Mouse (Mus musculus) heart, postnatal 36 days (tissue): Measurements from ENCODE around the gene Cnga1. TPM values are rescaled to one million over a fixed set of nuclear protein-coding genes. Genes with fewer than 3 reads are reported as not detected.
A peak's percentile ranks its signal among the peaks of the same experiment; 100 is the strongest.

Experiments used
- DNase-seq, 2 experiments: peaks; one replicate each; pipeline ENCODE4 v3.0.0; 2021 to 2022
- intact Hi-C: fragments of 180-260 bp; cut with DNase I; formaldehyde crosslinking; loops from one replicate; pipeline ENCODE4 v1.15.1; 2025
- total RNA-seq, 2 experiments: library from RNA; stranded (reverse); gene quantifications; 2 replicates each; pipeline ENCODE4 v1.2.3; 2021

Gene Cnga1
- total RNA-seq, 2 experiments from 2014 or later, result not detected

DNA sequence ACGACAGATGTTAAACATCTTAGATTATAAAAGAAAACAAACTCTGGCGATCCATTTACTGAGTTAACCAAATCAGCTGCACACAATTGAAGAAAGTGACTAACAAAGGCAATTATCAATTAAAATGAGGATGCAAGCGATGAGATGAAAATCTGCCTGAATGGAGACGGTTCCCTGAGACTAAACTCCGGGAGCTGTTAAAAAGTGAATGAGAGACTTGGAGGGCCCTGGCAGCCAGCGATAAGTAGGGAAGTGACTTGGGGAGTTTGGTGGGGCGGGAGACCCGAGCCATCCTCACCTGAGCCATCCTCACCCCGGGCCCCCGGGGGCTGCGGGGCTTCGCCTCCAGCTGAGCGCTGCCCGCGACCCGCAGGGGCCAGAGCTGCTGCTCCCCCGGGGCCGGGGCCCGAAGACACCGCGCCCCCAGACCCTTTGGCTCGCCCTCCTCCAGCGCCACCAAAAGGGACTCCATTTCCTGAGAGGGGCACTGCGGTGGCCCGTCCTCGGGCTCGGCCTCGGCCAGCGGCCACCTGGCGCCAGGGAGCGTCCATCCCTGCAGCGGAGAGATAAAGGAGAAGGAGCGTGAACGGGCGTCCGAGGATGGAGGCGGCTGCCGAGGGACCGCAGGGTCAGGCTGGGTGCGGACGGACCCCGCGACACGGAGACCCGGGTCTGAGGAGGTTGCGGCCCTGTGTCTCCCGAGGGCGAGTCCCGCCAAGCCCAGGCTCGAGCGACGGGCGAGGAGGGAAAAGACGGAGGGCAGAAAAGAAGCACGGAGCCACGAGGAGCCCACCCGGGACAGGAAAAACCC, 85.2 kb downstream of the Cnga1 start:
- intact Hi-C loops, result no loop called here
- peak in 1 of 2 experiments; percentile 8 for DNase-seq

DNA sequence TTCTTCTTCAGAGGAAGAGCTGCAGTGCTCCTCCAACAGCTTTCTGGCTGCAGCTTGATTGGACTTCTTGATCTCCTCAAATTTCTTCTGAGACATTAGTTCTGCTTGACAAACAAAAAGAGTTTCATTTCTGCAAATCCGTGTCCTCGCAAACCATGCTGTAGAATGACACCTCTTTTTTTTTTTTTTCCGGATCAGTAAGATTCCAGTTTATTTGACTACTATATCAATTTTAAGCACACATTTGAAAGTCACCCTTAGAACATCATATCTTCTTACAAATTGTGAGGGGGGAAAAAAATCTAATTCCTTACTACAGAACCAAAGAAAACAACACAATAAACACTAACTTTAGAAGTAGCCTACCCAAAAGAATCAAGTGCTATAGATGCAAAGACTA, 87.8 kb downstream of the Cnga1 start:
- no peak for DNase-seq
- intact Hi-C loops, result no loop called here

Other genes with a start within 250 kb of the Cnga1 start
- gene Corin, start 139.8 kb downstream of the Cnga1 start, total RNA-seq, result 100 to 1,000 TPM; 147 to 164 TPM
- gene Nfxl1, start 84.6 kb downstream of the Cnga1 start, total RNA-seq, result 1 to 10 TPM; 4.7 to 6.9 TPM
- not detected for gene Zar1, start 63.0 kb downstream of the Cnga1 start, total RNA-seq
- gene Gm5868, start 56.7 kb downstream of the Cnga1 start, total RNA-seq, result not detected
- not detected for gene Nipal1, start 3.5 kb upstream of the Cnga1 start, total RNA-seq
- under 1 TPM in 1 of 2 experiments, not detected in 1; 0.11 TPM for gene Txk, start 108.5 kb upstream of the Cnga1 start, total RNA-seq
- 10 to 100 TPM; 11.0 to 16.9 TPM for gene Tec, start 224.2 kb upstream of the Cnga1 start, total RNA-seq